Mouse (Mus musculus) small intestine, adult 2 months (tissue): ENCODE measurements around the gene Drc1. TPM values are rescaled to one million over a fixed set of nuclear protein-coding genes. Genes with fewer than 3 reads are reported as not detected.

Experiments used
- H3K27ac ChIP-seq: fragments of 200-500 bp; 2 replicates; pipeline ENCODE4 v1.5.1; 2012; ENCODE audit warnings: low read depth, low read length, control low read depth, inconsistent platforms; ENCODE audit not compliant: insufficient read depth
- H3K27me3 ChIP-seq: fragments of 200-500 bp; 2 replicates; pipeline ENCODE4 v1.6.1; 2012; ENCODE audit warnings: mild to moderate bottlenecking, moderate library complexity, low read length, inconsistent platforms; ENCODE audit not compliant: control insufficient read depth, insufficient read depth
- H3K36me3 ChIP-seq: fragments of 200-500 bp; 2 replicates; pipeline ENCODE4 v1.6.1; 2012; ENCODE audit warnings: mild to moderate bottlenecking, low read length, control low read depth, inconsistent platforms; ENCODE audit not compliant: control insufficient read depth, insufficient read depth
- H3K4me1 ChIP-seq: fragments of 200-500 bp; 2 replicates; pipeline ENCODE4 v1.6.1; 2012; ENCODE audit warnings: low read length, inconsistent platforms, mixed read lengths; ENCODE audit not compliant: control insufficient read depth, insufficient read depth, insufficient read length
- H3K4me3 ChIP-seq: fragments of 200-500 bp; 2 replicates; pipeline ENCODE4 v1.5.1; 2012; ENCODE audit warnings: low read depth, mild to moderate bottlenecking, control low read depth, inconsistent platforms, low read length, moderate library complexity
- CTCF ChIP-seq: fragments of 200-500 bp; IDR thresholded peaks from 2 replicates; pipeline ENCODE4 v1.5.1; 2012; ENCODE audit warnings: low read depth, mild to moderate bottlenecking, control low read depth, inconsistent platforms, low read length, moderate library complexity, mixed read lengths; ENCODE audit not compliant: insufficient replicate concordance, insufficient read length; ENCODE audit errors: extremely low read depth
- POLR2A ChIP-seq: fragments of 200-500 bp; IDR thresholded peaks from 2 replicates; pipeline ENCODE4 v1.6.1; 2012; ENCODE audit warnings: low read depth, mild to moderate bottlenecking, control low read depth, inconsistent platforms, low read length, moderate library complexity
- WGBS: fragments of 180-500 bp; shearing (Covaris S2); methylation state at CpG from one replicate; pipeline ENCODE4 v1.1.7; 2018; 5-methylcytosine and 5-hydroxymethylcytosine counted together
- polyA plus RNA-seq: library from polyadenylated mRNA; depleted of rRNA; stranded (reverse); fragments of >200 nt; gene quantifications from 2 replicates; pipeline ENCODE4 v1.2.3, GENCODE M21; 2012

Drc1 gene
- polyA plus RNA-seq, 1 experiment = 0.28 TPM

- Histone ChIP-seq H3K4me3 (no peak overlapping the region), H3K36me3 (peaks cover 25% of the 10 kb centered on the region), H3K4me1 (peaks cover 3% of the 10 kb centered on the region; the same call in 1 of the 2 replicates), H3K27ac (no peak overlapping the region), H3K27me3 (no peaks in the 10 kb centered on the region)
- TF ChIP-seq POLR2A (no peak), CTCF (no peak)
- 78% methylated on average over 11 of the region's 11 CpGs for WGBS
These were observed 10.5 kb upstream of the Drc1 start for GRCm38 (mm10) chr5:30270571-30271190.

GRCm38 (mm10) chr5:30271599-30272281 is 9.4 kb upstream of the Drc1 start:
- no peaks in the 10 kb centered on the region for H3K27me3 ChIP-seq
- no peak overlapping the region for H3K4me3 ChIP-seq
- H3K27ac ChIP-seq = no peak overlapping the region
- peaks cover 16% of the 10 kb centered on the region for H3K36me3 ChIP-seq
- TF ChIP-seq POLR2A = no peak
- TF ChIP-seq CTCF = no peak
- H3K4me1 ChIP-seq = peaks cover 3% of the 10 kb centered on the region; the same call in 1 of the 2 replicates
- WGBS = 67% methylated on average over 11 of the region's 11 CpGs

- Histone ChIP-seq H3K27ac (no peak overlapping the region), H3K36me3 (no peaks in the 10 kb centered on the region), H3K4me1 (peaks cover 20% of the 10 kb centered on the region; the same call in 1 of the 2 replicates), H3K27me3 (no peaks in the 10 kb centered on the region), H3K4me3 (no peak overlapping the region)
- 85% methylated on average over 2 of the region's 2 CpGs for WGBS
- TF ChIP-seq POLR2A = no peak
- TF ChIP-seq CTCF = no peak
These were observed 4.8 kb upstream of the Drc1 start for GRCm38 (mm10) chr5:30276361-30276760.

- TF ChIP-seq POLR2A (no peak), CTCF (no peak)
- Histone ChIP-seq H3K4me1 (peaks cover 17% of the 10 kb centered on the region; the same call in 1 of the 2 replicates), H3K27ac (peak overlapping the region; percentile 84), H3K4me3 (no peak overlapping the region), H3K36me3 (no peaks in the 10 kb centered on the region), H3K27me3 (no peaks in the 10 kb centered on the region)
- WGBS = 6% methylated on average over 3 of the region's 3 CpGs
These were observed 2.2 kb upstream of the Drc1 start for GRCm38 (mm10) chr5:30278952-30279351.

- TF ChIP-seq POLR2A (no peak), CTCF (no peak)
- Histone ChIP-seq H3K4me1 (peaks cover 17% of the 10 kb centered on the region; the same call in 1 of the 2 replicates), H3K27ac (peak overlapping the region; percentile 84), H3K36me3 (no peaks in the 10 kb centered on the region), H3K4me3 (no peak overlapping the region), H3K27me3 (no peaks in the 10 kb centered on the region)
- 31% methylated on average over 4 of the region's 4 CpGs for WGBS
These were observed 1.7 kb upstream of the Drc1 start for GRCm38 (mm10) chr5:30279446-30279845.

GRCm38 (mm10) chr5:30280864-30281263 is 324 bp upstream of the Drc1 start:
- no peak for TF ChIP-seq CTCF
- no peak for TF ChIP-seq POLR2A
- Histone ChIP-seq H3K36me3 (no peaks in the 10 kb centered on the region), H3K4me1 (peaks cover 21% of the 10 kb centered on the region; the same call in 1 of the 2 replicates), H3K4me3 (no peak overlapping the region), H3K27me3 (no peaks in the 10 kb centered on the region), H3K27ac (no peak overlapping the region)
- WGBS = 56% methylated on average over 9 of the region's 9 CpGs

- Histone ChIP-seq H3K27ac (peak overlapping the region; percentile 96), H3K27me3 (no peaks in the 10 kb centered on the region), H3K4me1 (peaks cover 21% of the 10 kb centered on the region), H3K4me3 (peak overlapping the region; percentile 19; the same call in 1 of the 2 replicates), H3K36me3 (no peaks in the 10 kb centered on the region)
- 27% methylated on average over 10 of the region's 10 CpGs for WGBS
- no peak for TF ChIP-seq CTCF
- no peak for TF ChIP-seq POLR2A
These were observed 5.0 kb downstream of the Drc1 start for GRCm38 (mm10) chr5:30285944-30286799.
